Mouse (Mus musculus): ENCODE measurements at regions not wholly inside any gene's neighbourhood (a gene's known extent, or its start where the extent isn't known, plus 50 kb on each side); places are given as distances from the start of the nearest gene placed in this dataset.

GRCm38 (mm10) chr15:56158726-56159125 lies 1318.7 kb downstream of the Slc22a22 start:
- TF ChIP-seq POLR2A (IDR thresholded peaks at IDR 0.05; ENCODE audit: borderline replicate concordance, extremely low read depth, insufficient read depth, insufficient read length, poor library complexity, severe bottlenecking) (no peak), CTCF (IDR thresholded peaks at IDR 0.05; ENCODE audit: borderline replicate concordance, extremely low read depth, insufficient read depth, insufficient read length) (no peak)
